Mouse (Mus musculus): ENCODE results near the gene Snrnp35. TPM values are rescaled to one million over a fixed set of nuclear protein-coding genes. Genes with fewer than 3 reads are reported as not detected.

The Snrnp35 gene
- polyA plus RNA-seq, 1 experiment from 2014 or later, result 8.5 TPM

- peak overlapping the region; percentile 75; the same call in 1 of the 2 replicates for H3K4me2 ChIP-seq (replicated peaks)
- H3K9ac ChIP-seq, result no peak overlapping the region
- H3K36me3 ChIP-seq (replicated peaks; ENCODE audit: control insufficient read depth, insufficient read depth), result no peaks in the 10 kb centered on the region
- WGBS, result 95% methylated on average over 1 of the region's 1 CpGs
- DNase-seq (ENCODE audit: low spot score) (no peak), ATAC-seq (ENCODE audit: low FRiP score) (no peak)
- no peak overlapping the region for H3K4me3 ChIP-seq (replicated peaks; ENCODE audit: low read length)
- peak overlapping the region; percentile 21; the same call in 1 of the 2 replicates for H3K27ac ChIP-seq
- H3K4me1 ChIP-seq (replicated peaks; ENCODE audit: control insufficient read depth, insufficient read depth, low read length), result peaks cover 27% of the 10 kb centered on the region
- no peaks in the 10 kb centered on the region for H3K27me3 ChIP-seq (ENCODE audit: control insufficient read depth, insufficient read depth, low read length)
- H3K9me3 ChIP-seq (ENCODE audit: control insufficient read depth, low read length), result no peaks in the 10 kb centered on the region
These were observed 4.1 kb upstream of the Snrnp35 start for GRCm38 (mm10) chr5:124478873-124479204.

DNA sequence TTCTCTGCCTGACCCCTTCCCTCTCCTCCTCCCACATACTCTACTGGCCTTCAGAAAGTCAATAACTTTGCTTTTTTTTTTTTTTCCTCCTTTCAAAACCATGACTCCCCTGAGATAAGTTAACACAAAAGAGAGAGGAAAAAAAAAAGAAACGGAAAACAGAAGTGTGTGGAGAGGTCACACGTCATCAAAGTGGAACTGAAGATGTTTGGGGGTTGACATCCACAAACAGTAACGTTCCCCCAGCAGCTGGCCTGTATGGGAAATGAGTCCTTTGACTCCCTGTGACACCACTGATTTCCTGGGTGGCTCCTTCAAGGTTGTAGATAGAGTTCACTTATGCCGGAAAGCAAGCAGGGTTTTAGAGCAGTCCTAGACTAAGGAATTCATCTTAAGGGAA, 2.8 kb upstream of the Snrnp35 start:
- 62% methylated on average over 4 of the region's 4 CpGs for WGBS
- Histone ChIP-seq H3K9ac (no peak overlapping the region), H3K27ac (no peak overlapping the region), H3K4me1 (replicated peaks; ENCODE audit: control insufficient read depth, insufficient read depth, low read length) (peaks cover 37% of the 10 kb centered on the region), H3K27me3 (ENCODE audit: control insufficient read depth, insufficient read depth, low read length) (no peaks in the 10 kb centered on the region), H3K36me3 (replicated peaks; ENCODE audit: control insufficient read depth, insufficient read depth) (no peaks in the 10 kb centered on the region), H3K4me3 (replicated peaks; ENCODE audit: low read length) (no peak overlapping the region), H3K4me2 (replicated peaks) (no peak overlapping the region), H3K9me3 (ENCODE audit: control insufficient read depth, low read length) (no peaks in the 10 kb centered on the region)
- ATAC-seq (ENCODE audit: low FRiP score), result no peak
- DNase-seq (ENCODE audit: low spot score), result no peak

- Histone ChIP-seq H3K9ac (no peak overlapping the region), H3K4me3 (replicated peaks; ENCODE audit: low read length) (no peak overlapping the region), H3K4me2 (replicated peaks) (no peak overlapping the region), H3K9me3 (ENCODE audit: control insufficient read depth, low read length) (no peaks in the 10 kb centered on the region), H3K27ac (no peak overlapping the region), H3K27me3 (ENCODE audit: control insufficient read depth, insufficient read depth, low read length) (no peaks in the 10 kb centered on the region), H3K4me1 (replicated peaks; ENCODE audit: control insufficient read depth, insufficient read depth, low read length) (peaks cover 29% of the 10 kb centered on the region), H3K36me3 (replicated peaks; ENCODE audit: control insufficient read depth, insufficient read depth) (no peaks in the 10 kb centered on the region)
- WGBS, result 92% methylated on average over 4 of the region's 4 CpGs
- ATAC-seq (ENCODE audit: low FRiP score) (no peak), DNase-seq (ENCODE audit: low spot score) (no peak)
These were observed 1.2 kb upstream of the Snrnp35 start for GRCm38 (mm10) chr5:124481714-124482113.

DNA sequence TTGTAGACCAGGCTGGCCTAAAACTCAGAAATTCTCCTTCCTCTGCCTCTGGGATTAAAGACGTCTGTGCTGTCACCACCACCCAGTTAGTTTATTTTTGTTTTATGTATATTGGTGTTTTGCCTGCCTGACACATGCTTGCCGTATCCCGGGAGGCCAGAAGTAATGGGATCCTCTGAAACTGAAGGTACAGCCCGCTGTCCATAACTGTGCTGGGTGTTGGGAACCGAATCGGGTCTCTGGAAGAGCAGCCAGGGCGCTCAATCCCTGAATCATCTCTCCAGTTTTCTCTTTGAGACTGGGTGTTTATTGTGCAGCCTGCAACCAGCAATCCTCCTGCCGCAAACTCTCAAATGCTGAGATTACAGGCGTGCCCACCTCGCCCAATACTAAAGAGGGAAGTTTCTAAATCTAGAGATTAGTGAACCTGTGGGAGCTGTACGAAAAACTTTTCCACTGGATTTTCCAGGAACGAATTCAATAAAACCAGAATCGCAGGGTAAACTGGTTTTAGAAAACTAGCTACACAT, 433 bp upstream of the Snrnp35 start:
- Histone ChIP-seq H3K9ac (peak overlapping the region; percentile 91), H3K27ac (peak overlapping the region; percentile 99), H3K9me3 (ENCODE audit: control insufficient read depth, low read length) (no peaks in the 10 kb centered on the region), H3K36me3 (replicated peaks; ENCODE audit: control insufficient read depth, insufficient read depth) (no peaks in the 10 kb centered on the region), H3K4me1 (replicated peaks; ENCODE audit: control insufficient read depth, insufficient read depth, low read length) (peaks cover 22% of the 10 kb centered on the region), H3K4me3 (replicated peaks; ENCODE audit: low read length) (peak overlapping the region; percentile 73), H3K27me3 (ENCODE audit: control insufficient read depth, insufficient read depth, low read length) (no peaks in the 10 kb centered on the region), H3K4me2 (replicated peaks) (peak overlapping the region; percentile 74)
- WGBS, result 8% methylated on average over 13 of the region's 13 CpGs
- ATAC-seq (ENCODE audit: low FRiP score) (no peak), DNase-seq (ENCODE audit: low spot score) (no peak)

- H3K4me1 ChIP-seq (replicated peaks; ENCODE audit: control insufficient read depth, insufficient read depth, low read length), result peaks cover 15% of the 10 kb centered on the region
- 7% methylated on average over 15 of the region's 15 CpGs for WGBS
- no peaks in the 10 kb centered on the region for H3K27me3 ChIP-seq (ENCODE audit: control insufficient read depth, insufficient read depth, low read length)
- ATAC-seq (ENCODE audit: low FRiP score) (peak; percentile 21; the same call in 1 of the 2 replicates), DNase-seq (ENCODE audit: low spot score) (no peak)
- no peaks in the 10 kb centered on the region for H3K36me3 ChIP-seq (replicated peaks; ENCODE audit: control insufficient read depth, insufficient read depth)
- H3K9me3 ChIP-seq (ENCODE audit: control insufficient read depth, low read length), result no peaks in the 10 kb centered on the region
- peak overlapping the region; percentile 99 for H3K27ac ChIP-seq
- H3K4me2 ChIP-seq (replicated peaks), result peak overlapping the region; percentile 74
- H3K4me3 ChIP-seq (replicated peaks; ENCODE audit: low read length), result peak overlapping the region; percentile 73
- H3K9ac ChIP-seq, result peak overlapping the region; percentile 91
These were observed 892 bp downstream of the Snrnp35 start for GRCm38 (mm10) chr5:124483655-124484396.

GRCm38 (mm10) chr5:124485654-124486053, 2.7 kb downstream of the Snrnp35 start:
- Histone ChIP-seq H3K4me3 (replicated peaks; ENCODE audit: low read length) (no peak overlapping the region), H3K27me3 (ENCODE audit: control insufficient read depth, insufficient read depth, low read length) (no peaks in the 10 kb centered on the region), H3K9ac (no peak overlapping the region), H3K9me3 (ENCODE audit: control insufficient read depth, low read length) (no peaks in the 10 kb centered on the region), H3K36me3 (replicated peaks; ENCODE audit: control insufficient read depth, insufficient read depth) (0 out of 2 replicates have a peak, but pooled peaks cover 3% of the 10 kb centered on the region), H3K4me2 (replicated peaks) (no peak overlapping the region), H3K4me1 (replicated peaks; ENCODE audit: control insufficient read depth, insufficient read depth, low read length) (peaks cover 14% of the 10 kb centered on the region), H3K27ac (no peak overlapping the region)
- 92% methylated on average over 5 of the region's 5 CpGs for WGBS
- no peak for ATAC-seq (ENCODE audit: low FRiP score)
- DNase-seq (ENCODE audit: low spot score), result no peak

- WGBS, result 92% methylated on average over 3 of the region's 3 CpGs
- no peak for ATAC-seq (ENCODE audit: low FRiP score)
- H3K27me3 ChIP-seq (ENCODE audit: control insufficient read depth, insufficient read depth, low read length), result no peaks in the 10 kb centered on the region
- H3K9me3 ChIP-seq (ENCODE audit: control insufficient read depth, low read length), result no peaks in the 10 kb centered on the region
- H3K9ac ChIP-seq, result no peak overlapping the region
- H3K4me3 ChIP-seq (replicated peaks; ENCODE audit: low read length), result no peak overlapping the region
- peaks cover 10% of the 10 kb centered on the region for H3K4me1 ChIP-seq (replicated peaks; ENCODE audit: control insufficient read depth, insufficient read depth, low read length)
- no peak overlapping the region for H3K27ac ChIP-seq
- H3K4me2 ChIP-seq (replicated peaks), result no peak overlapping the region
- peaks cover 27% of the 10 kb centered on the region for H3K36me3 ChIP-seq (replicated peaks; ENCODE audit: control insufficient read depth, insufficient read depth)
- no peak for DNase-seq (ENCODE audit: low spot score)
These were observed 6.0 kb downstream of the Snrnp35 start for GRCm38 (mm10) chr5:124488885-124489284.

- no peaks in the 10 kb centered on the region for H3K4me1 ChIP-seq (replicated peaks; ENCODE audit: control insufficient read depth, insufficient read depth, low read length)
- no peak for DNase-seq (ENCODE audit: low spot score)
- H3K4me3 ChIP-seq (replicated peaks; ENCODE audit: low read length), result no peak overlapping the region
- 82% methylated on average over 4 of the region's 4 CpGs for WGBS
- H3K9me3 ChIP-seq (ENCODE audit: control insufficient read depth, low read length), result no peaks in the 10 kb centered on the region
- H3K27me3 ChIP-seq (ENCODE audit: control insufficient read depth, insufficient read depth, low read length), result no peaks in the 10 kb centered on the region
- peaks cover 38% of the 10 kb centered on the region for H3K36me3 ChIP-seq (replicated peaks; ENCODE audit: control insufficient read depth, insufficient read depth)
- no peak for ATAC-seq (ENCODE audit: low FRiP score)
- H3K27ac ChIP-seq, result no peak overlapping the region
- no peak overlapping the region for H3K4me2 ChIP-seq (replicated peaks)
- H3K9ac ChIP-seq, result no peak overlapping the region
These were observed 8.8 kb downstream of the Snrnp35 start for GRCm38 (mm10) chr5:124491732-124492131.

- no peaks in the 10 kb centered on the region for H3K4me1 ChIP-seq (replicated peaks; ENCODE audit: control insufficient read depth, insufficient read depth, low read length)
- DNase-seq (ENCODE audit: low spot score), result no peak
- H3K27me3 ChIP-seq (ENCODE audit: control insufficient read depth, insufficient read depth, low read length), result no peaks in the 10 kb centered on the region
- no peak overlapping the region for H3K4me3 ChIP-seq (replicated peaks; ENCODE audit: low read length)
- no peak overlapping the region for H3K9ac ChIP-seq
- H3K4me2 ChIP-seq (replicated peaks), result no peak overlapping the region
- 87% methylated on average over 4 of the region's 4 CpGs for WGBS
- H3K36me3 ChIP-seq (replicated peaks; ENCODE audit: control insufficient read depth, insufficient read depth), result peaks cover 38% of the 10 kb centered on the region
- no peak overlapping the region for H3K27ac ChIP-seq
- no peaks in the 10 kb centered on the region for H3K9me3 ChIP-seq (ENCODE audit: control insufficient read depth, low read length)
- no peak for ATAC-seq (ENCODE audit: low FRiP score)
These were observed 9.7 kb downstream of the Snrnp35 start for GRCm38 (mm10) chr5:124492618-124493017.

Measured in hindbrain, embryonic 14.5 days (tissue).